Mouse (Mus musculus) adrenal gland, postnatal 36 days (tissue): ENCODE results near the gene Hspg2. TPM values are rescaled to one million over a fixed set of nuclear protein-coding genes. Genes with fewer than 3 reads are reported as not detected.

ENCODE experiments used
- DNase-seq, 2 experiments: peaks; one replicate each; pipeline ENCODE4 v3.0.0; 2021; ENCODE audit warnings: mixed read lengths in 1 of 2
- total RNA-seq, 2 experiments: library from RNA; stranded (reverse); gene quantifications; 2 replicates each; pipeline ENCODE4 v1.2.3; 2021

The Hspg2 gene
- total RNA-seq, 2 experiments from 2014 or later, result 141 to 263 TPM

DNA sequence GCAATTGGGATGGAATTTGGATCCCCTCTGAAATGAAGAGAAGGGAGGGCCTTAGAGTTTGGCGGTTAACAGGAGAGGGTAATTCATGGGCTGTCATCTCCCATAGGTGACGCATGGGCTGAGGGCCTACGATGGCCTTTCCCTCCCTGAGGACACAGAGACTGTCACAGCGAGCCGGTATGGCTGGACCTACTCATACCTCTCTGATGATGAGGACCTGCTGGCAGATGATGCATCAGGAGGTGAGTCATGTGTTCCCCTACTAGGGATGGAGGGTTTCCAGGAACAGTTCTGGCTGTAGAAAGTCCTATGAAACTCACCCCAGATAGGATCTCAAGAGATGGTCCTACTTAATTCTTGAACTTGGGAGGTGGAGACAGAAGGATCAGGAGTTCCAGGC, 32.4 kb downstream of the Hspg2 start:
- DNase-seq, result peak; percentile 68 to 82

DNA sequence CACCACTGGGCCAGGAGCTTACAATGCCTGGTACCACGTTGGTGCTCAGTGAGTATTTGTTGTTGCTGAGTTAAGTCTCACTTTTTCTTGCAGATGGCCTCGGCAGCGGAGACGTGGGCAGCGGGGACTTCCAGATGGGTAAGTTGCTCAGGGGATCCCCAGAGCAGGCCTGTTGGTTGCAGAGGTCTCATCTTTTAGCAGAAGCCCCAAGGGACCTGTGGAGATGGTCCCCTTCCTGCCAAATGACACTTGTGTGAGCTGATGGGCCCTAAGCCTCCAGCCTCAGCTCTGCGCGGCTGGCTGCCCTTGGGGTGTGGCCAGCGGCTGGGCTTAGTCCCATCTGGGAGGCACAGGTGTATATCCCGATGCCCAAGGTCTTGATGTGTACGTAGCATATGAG, 33.6 kb downstream of the Hspg2 start:
- DNase-seq, result no peak

DNA sequence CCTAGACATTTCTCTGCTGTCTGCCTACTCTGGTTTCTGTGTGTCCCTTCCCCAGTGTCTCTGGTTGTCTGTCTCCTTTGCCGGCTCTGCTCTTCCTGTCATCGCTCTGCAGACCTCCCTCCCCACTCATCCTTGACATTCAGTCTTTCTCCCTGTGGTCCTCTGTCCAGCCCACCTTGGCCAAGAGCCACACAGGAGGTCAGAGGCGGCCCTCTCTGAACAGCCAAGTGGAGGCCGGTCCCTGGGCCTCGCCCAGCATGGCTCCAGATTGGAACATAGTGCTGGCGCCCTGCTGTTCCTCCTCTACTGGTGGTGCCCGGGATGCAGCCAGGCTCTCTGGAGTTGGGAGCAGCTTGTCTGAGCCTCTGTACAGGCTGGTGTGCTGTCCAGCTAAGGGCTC, 34.2 kb downstream of the Hspg2 start:
- peak; percentile 85 to 89 for DNase-seq

DNA sequence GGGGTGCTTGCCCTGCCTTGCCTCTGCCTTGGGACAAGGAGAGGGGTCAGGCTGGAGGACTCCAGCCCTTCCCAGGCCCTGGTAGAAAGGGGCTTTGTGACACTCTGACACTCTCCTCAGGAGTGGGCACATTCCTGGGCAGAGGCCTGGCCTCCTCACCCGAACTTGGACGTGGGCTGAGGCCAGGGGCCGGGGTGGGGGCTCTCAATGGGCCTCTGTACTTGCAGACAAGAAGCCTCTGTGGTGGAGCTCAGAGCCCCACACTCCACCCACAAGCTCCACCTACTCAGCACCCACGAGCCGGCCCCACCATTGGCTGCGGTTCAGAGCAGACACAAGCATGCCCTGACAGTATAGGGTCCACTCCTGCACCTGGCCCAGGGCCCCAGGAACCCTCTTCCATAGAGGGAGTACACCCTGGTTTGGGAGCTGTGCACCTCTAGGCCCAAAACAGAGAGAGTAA, 35.0 kb downstream of the Hspg2 start:
- DNase-seq, result no peak

DNA sequence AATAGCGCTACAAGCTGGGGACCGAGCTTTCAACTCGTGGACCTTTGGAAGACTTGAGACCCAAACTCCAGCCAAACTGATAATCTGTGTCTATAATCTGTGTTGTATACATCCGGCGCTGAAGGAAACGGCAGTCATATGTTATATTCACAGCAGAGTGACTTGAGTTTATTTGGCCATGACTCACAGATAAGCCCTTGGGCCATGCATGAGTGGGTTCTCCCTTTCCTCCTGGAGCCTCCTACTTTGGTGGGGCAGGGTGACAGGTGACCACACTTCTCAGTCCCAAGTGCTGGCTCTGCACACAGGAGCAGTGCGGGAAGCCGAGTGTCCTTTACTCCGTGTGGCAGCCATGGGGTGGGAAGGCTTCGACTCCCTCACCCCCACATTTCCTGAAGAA, 38.1 kb downstream of the Hspg2 start:
- DNase-seq, result no peak

DNA sequence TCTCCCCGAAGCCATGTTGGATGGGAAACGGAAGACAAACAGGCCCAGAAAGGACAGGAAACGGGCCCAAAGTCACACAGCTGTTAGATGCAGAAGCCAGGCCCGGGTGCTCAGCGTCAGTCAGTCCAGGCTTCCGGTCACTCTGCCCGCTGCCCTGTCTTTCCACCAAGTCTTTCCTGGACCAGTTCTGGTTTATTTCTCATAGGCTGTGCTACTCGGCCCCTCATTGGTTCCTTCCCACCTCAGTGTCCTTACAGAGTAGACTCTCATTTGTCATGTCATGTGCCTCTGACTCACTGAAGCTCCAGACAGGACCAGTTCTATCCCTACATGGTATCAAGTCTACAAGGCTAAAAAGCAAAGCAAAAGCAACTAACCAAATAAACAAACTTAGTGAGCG, 41.0 kb downstream of the Hspg2 start:
- DNase-seq, result peak; percentile 68 to 70

DNA sequence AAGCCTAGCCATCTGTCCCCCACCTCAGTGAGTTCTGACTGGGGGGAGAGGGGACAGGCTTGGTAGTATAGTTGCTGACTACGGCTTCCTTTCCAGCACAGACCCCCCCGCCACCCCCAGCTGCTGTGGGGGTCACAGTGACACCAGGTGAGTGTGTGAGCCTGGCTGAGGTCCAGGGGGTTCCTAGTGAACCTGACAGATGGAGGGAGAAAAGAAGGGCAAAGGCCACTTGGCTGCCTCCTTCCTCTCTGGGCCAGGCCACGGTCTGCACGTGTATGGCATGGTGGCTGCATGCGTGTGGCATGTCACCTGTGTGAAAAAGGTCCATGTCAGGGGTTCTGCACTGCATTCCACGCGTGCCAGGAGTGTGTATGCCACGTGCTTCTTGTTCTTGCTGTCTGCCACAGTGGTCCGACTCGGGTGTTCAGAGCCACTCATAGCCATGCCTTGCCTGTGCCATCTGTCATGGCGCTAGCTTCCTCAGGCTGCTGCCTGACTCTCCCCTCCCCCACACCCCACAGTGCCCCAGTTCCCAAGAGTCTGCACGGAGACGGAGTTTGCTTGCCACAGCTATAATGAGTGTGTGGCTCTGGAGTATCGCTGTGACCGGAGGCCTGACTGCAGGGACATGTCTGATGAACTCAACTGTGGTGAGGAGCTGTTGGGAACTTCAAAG, 41.6 kb downstream of the Hspg2 start:
- no peak for DNase-seq

DNA sequence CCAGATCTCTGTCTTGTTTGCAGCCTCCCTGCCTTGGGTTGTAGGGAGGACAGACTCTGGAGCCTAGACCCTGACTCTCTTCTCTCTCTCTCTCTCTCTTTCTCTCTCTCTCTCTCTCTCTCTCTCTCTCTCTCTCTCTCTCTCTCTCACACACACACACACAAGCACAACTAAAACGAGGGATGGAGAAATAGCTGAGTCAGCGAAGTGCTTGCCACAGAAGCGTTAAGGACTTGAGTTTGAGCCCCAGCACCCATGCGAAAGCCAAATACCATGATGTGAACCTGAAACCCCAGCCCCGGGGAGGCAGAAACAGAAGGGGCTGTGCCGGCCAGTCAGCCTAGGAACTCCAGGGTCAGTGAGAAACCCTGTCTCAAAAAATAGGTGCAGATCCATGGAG, 44.3 kb downstream of the Hspg2 start:
- DNase-seq, result no peak

DNA sequence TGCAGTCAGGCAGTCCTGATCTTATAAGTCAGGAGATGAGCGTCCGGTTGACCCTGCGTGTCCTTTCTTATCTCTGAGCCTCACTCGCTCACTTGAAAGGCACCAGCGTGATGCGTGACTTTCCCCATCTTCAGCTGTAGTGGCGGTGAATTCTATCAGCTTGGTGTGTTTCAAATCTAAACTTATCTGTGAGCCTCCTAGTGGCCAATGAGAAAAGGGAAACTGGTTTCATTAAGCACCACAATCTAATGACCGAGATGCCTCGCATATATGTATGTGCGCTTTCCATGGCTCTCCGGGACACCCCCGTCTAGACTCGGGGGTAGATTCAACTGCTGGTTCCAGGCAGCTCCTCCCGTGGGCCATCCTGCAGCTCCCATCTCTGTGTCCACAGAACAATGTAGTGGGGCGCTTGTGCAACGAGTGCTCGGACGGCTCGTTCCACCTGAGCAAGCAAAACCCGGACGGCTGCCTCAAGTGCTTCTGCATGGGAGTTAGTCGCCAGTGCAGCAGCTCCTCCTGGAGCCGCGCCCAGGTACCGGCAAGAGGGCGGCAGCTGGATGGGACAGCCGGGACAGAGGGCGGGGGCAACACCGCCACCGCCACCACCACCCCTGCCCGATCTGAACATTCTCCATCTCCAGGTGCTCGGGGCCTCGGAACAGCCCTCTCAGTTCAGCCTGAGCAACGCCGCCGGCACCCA, 49.6 kb downstream of the Hspg2 start:
- DNase-seq, result no peak

DNA sequence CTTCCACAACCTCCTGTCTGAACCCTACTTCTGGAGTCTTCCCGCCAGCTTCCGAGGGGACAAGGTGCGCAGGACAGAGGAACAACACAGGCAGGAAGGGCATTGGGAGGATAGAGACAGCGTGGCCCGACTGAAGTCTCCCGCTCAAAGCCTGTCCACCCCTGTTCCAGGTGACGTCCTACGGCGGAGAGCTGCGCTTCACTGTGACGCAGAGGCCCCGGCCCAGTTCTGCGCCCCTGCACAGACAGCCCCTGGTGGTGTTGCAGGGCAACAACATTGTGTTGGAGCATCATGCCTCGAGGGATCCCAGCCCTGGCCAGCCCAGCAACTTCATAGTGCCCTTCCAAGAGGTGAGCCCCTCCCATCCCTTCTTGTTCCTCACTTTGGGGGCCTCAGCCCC, 50.2 kb downstream of the Hspg2 start:
- no peak for DNase-seq

DNA sequence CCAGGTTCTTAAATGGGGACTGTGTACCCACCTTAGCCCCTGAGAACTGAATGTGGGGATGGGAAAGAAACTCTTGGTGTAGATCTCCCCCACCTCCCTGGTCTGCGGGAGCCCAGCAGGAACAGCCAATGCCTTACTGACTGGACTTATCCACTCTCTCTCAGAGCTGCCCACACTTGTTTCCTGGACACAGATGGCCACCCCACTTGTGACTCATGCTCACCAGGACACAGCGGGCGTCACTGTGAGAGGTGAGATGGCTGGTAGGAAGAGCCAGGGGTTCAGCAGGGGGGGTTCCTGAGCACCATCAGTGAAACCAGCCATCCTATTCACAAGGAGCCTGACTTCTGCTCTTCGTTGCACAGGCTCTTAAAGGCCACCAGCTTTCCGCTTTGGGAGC, 51.8 kb downstream of the Hspg2 start:
- no peak for DNase-seq

DNA sequence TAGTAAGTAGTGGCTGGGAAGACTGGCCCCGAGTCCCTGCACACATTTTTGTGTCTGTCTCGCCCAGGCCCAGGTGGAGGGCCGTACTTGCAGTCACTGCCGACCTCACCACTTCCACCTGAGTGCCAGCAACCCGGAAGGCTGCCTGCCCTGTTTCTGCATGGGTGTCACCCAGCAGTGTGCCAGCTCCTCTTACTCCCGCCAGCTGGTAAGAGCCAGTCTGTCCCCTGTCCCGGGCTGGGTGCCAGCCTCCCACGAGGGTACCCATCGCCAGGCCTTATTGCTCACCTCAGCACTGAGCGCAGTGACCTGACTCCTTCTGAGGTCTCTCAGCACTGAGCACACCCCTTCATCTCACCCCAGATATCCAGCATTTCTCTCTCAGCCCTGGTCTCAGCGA, 53.4 kb downstream of the Hspg2 start:
- no peak for DNase-seq

DNA sequence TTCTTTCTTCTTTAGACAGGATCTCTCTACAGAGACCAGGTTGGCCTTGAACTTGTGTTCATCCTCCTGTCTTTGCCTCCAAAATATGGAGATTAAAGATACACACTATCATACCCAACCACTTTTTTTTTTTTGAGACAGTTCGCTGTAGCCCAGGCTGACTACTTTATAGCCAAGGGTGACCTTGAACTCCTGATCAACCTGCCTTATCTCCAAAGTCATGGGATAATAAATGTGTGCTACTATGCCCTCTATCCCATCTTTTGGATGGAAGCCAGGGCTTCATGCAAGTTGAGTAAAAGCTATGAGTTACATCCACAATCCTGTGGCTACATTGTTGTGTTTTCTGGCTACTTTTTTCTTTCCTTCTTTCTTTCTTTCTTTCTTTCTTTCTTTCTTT, 56.9 kb downstream of the Hspg2 start:
- DNase-seq, result no peak

DNA sequence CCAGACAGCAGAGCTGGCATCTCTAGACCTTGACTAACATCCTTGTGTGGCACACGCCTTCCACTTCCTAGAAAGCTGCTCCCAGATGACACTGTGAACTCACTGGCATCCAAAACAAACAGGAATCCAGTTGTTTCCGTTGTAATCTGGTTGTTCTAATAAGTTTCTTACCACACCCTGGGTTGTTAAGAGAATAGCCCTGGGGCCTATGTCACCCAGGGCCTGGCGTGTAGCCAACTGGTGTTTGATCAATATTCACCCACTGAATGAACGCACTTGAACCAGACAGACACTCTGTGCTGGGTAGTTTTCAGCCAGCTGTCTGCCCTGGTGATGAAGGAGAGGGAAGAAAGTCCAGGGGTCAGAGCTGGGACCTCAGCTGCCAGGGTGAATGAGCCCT, 58.8 kb downstream of the Hspg2 start:
- DNase-seq, result peak in 1 of 2 experiments; percentile 17

DNA sequence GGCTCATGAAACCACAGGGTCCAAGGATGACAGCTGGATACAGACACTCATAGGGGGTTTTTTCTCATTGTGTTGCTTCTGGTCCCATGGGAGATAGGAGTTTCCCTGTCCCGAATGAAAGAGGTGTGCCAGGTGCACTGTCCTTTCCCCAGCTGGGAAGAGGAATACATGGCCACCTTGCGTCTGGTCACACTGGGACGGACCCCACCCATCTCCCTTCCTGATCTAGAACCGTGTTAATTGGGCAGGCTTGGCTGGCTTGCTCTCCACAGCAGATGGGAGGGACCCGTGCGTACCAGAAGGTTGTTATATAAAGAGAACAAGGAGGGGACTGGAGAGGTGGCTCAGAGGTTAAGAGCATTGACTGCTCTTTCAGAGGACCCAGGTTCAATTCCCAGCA, 59.3 kb downstream of the Hspg2 start:
- DNase-seq, result no peak

DNA sequence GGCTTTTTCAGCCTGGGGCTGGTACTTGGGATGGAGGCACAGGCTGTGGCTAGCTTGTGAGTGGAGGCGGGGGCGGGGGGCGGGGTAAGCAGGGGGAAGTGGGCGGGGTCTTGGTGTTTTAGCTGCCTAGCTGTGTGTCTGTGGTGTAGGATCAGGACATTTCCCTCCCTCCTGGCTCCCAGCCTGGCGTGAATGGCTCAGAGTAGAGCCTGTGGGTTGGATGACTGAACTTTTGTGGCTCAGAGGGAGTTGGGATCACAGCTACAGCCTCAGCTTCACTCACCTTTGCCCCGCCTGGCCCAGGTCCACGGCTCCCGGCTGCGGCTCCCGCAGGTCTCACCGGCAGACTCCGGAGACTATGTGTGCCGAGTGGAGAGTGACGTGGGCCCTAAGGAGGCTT, 71.8 kb downstream of the Hspg2 start:
- DNase-seq, result peak; percentile 20 to 60

DNA sequence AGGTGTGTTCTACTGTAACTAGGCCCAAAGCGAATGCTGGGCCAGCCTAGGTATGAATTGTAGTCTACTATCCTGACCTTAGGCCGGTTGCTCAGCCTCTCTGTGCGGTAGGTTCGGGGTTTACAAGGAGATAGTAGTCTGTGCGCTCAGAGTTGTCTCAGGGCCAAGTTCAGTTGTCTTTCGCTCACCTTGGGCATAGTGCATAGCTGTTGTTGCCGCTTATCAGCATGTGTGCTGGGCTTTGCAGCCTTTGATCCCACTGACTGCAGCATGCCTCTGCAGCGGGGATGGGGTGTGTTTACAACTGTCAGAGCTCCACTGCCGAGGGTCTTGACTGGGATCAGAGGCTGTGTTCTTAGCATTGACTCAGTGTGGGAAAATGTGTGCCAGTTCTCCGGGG, 74.4 kb downstream of the Hspg2 start:
- DNase-seq, result no peak

DNA sequence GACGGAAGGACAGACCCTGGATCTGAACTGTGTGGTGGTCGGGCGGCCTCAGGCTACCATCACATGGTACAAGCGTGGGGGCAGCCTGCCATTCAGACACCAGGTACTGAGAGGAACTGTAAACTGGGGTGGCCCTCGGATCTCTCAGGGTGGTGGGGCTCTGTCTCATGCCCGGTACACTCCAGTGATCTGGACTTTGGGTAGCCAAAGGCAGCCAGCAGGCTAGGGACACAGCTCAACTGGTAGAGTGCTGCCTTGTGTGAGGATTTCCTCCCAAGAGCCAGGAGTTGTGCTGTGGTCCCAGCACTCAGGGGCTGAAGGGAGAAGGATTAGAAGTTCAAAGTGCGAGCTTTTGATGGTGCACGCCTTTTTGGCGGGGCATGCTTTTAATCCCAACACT, 77.0 kb downstream of the Hspg2 start:
- no peak for DNase-seq

DNA sequence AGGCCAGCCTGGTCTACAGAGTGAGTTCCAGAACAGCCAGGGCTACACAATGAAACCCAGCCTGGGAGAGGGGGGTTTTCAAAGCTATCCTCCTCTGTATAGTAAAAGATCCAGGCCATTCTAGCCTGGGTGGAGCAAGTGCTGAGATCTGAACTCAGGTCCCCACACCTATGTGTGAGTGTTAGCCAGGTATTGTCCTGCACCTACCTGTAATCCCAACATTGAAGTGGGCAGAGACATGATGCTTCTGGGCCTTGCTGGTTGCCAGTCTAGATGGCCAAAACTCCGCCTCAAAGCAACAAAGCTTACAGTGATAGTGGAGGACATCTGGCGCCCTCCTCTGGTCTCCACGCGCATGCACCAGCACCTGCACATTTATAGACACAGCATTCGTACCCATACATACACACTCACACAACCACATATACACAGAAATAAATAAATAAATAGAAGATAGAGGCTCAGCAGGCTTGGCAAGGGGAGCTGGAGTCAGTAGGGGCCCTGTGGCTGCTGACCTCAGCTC, 77.5 kb downstream of the Hspg2 start:
- peak; percentile 45 to 69 for DNase-seq

DNA sequence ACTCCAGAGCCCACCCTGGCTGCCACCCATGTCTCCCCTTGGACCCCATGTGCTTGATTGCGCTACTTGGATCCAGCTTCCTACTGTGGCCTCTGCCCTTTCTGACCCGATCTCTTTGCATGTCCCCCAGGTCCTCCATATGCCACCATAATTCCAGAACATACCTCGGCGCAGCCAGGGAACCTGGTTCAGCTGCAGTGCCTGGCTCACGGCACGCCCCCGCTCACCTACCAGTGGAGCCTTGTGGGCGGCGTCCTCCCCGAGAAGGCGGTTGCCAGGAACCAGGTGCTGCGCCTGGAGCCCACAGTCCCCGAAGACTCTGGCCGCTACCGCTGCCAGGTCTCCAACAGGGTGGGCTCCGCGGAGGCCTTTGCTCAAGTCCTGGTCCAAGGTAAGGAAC, 84.9 kb downstream of the Hspg2 start:
- no peak for DNase-seq

DNA sequence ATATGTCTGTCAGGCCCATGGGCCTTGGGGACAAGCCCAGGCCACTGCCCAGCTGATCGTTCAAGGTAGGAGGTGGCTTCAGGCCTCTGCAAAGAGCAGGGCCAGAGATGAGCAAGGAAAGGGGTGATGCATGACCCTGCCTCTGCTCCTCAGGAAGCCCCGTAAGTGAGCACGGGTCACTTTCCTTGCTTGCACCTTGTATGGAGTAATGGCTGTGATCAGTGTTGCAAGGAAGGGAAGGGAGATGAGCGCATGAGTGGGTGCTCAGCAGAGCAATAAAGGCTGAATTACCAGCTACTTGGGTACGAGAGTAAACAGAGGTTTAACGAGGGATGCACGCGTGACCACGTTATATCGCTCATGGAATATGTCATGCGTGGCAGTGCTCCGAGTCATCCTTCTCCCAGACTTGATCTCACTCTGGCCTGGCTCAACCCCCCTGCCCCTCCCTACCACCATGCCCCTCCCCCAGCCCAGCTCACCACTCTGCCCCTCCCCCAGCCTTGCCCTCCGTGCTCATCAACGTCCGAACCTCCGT, 88.2 kb downstream of the Hspg2 start:
- DNase-seq, result no peak

DNA sequence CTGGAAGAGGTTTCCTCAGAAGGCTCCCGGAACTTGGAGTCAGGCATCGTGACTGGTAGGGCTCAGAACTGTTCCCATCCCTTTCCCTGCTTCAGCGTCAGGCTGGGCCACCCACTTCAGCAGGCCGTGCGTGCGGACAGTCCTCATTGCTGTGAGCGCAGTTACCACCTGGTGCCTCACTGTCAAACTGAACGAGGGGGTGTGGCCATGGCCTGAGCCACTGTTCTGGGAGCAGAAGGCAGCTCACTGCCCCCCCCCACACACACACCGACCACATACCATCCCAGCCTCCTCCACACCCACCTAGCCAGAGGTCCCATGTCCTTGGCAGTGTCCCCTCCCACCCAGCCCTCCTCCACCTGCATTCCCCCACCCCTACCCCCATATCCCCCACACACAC, 101.3 kb downstream of the Hspg2 start:
- DNase-seq, result no peak

DNA sequence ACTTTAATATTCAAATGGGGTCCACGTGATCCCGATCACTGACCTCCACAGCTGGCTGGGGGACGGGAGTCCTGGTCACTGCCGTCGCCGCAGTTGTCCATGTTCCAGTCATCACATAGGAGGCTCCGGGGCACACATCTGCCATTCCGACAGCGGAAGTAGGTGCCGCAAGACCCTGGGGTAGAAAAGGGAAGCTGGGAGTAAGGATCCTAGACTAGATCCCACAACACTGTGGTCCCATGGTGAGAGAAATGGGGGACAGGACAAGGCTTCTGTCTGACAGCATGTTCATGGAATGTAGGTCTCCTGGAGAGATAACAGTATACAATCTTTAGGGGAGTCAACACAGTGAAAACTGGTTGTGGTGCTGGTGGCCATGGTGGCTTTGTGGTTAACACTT, 105.9 kb downstream of the Hspg2 start, which contains the start of gene Ldlrad2:
TSS of gene Ldlrad2 (minus strand) at position 101 of the 400 bp plus-strand sequence.
- DNase-seq, result no peak
